Mouse (Mus musculus) stomach, postnatal 0 days (tissue): ENCODE measurements at regions not wholly inside any gene's neighbourhood (a gene's known extent, or its start where the extent isn't known, plus 50 kb on each side); places are given as distances from the start of the nearest gene placed in this dataset.

Source experiments
- ATAC-seq: fragments of 200-750 bp; cut with Nextera tagmentation; 2 replicates; pipeline ENCODE4 v1.8.0; 2017; ENCODE audit not compliant: low FRiP score, low TSS enrichment
- DNase-seq: peaks from one replicate; pipeline ENCODE4 v3.0.0-alpha.2; 2016; ENCODE audit warnings: low spot score
- H3K27ac ChIP-seq: fragments of 300-500 bp; sonication (generic); replicated peaks from 2 replicates; pipeline ENCODE4 v1.5.1; 2014; ENCODE audit warnings: mild to moderate bottlenecking, control low read depth
- H3K27me3 ChIP-seq: fragments of 300-500 bp; sonication (generic); 2 replicates; pipeline ENCODE4 v1.6.1; 2014; ENCODE audit warnings: low read length; ENCODE audit not compliant: control insufficient read depth, insufficient read depth
- H3K36me3 ChIP-seq: fragments of 300-500 bp; sonication (generic); 2 replicates; pipeline ENCODE4 v1.6.1; 2014; ENCODE audit warnings: low read length, mixed read lengths; ENCODE audit not compliant: control insufficient read depth, insufficient read depth
- H3K4me1 ChIP-seq: fragments of 300-500 bp; sonication (generic); replicated peaks from 2 replicates; pipeline ENCODE4 v1.6.1; 2014; ENCODE audit warnings: antibody characterized with exemption; ENCODE audit not compliant: control insufficient read depth, insufficient read depth
- H3K4me2 ChIP-seq: fragments of 300-500 bp; sonication (generic); replicated peaks from 2 replicates; pipeline ENCODE4 v1.6.1; 2014; ENCODE audit warnings: low read depth, mild to moderate bottlenecking, control low read depth, moderate library complexity
- H3K4me3 ChIP-seq: fragments of 300-500 bp; sonication (generic); 2 replicates; pipeline ENCODE4 v1.5.1; 2014; ENCODE audit warnings: low read depth, low read length, control low read depth
- H3K9ac ChIP-seq: fragments of 300-500 bp; sonication (generic); 2 replicates; pipeline ENCODE4 v1.6.1; 2014; ENCODE audit warnings: mild to moderate bottlenecking, low read length, control low read depth, mixed read lengths
- H3K9me3 ChIP-seq: fragments of 300-500 bp; sonication (generic); 2 replicates; pipeline ENCODE4 v1.6.1; 2016; ENCODE audit warnings: low read length; ENCODE audit not compliant: control insufficient read depth
- CTCF ChIP-seq: IDR thresholded peaks from 2 replicates; pipeline ENCODE4 v1.5.1; 2016; ENCODE audit warnings: antibody characterized with exemption, low read depth, mild to moderate bottlenecking, moderate library complexity
- EP300 ChIP-seq: optimal IDR thresholded peaks from 2 replicates; pipeline ENCODE3; 2016; ENCODE audit warnings: antibody characterized with exemption
- WGBS: fragments of 180-500 bp; shearing (Covaris S2); extraction: QIAGEN DNeasy Blood & Tissue Kit; methylation state at CpG from one replicate; pipeline ENCODE4 v1.1.7; 2014; 5-methylcytosine and 5-hydroxymethylcytosine counted together

GRCm38 (mm10) chr10:21746713-21747112 is 135.3 kb upstream of the Sgk1 start:
- Histone ChIP-seq H3K27me3 (no peaks in the 10 kb centered on the region), H3K36me3 (no peaks in the 10 kb centered on the region), H3K9me3 (no peaks in the 10 kb centered on the region), H3K4me3 (no peak overlapping the region), H3K4me1 (no peaks in the 10 kb centered on the region), H3K4me2 (no peak overlapping the region), H3K27ac (no peak overlapping the region), H3K9ac (no peak overlapping the region)
- TF ChIP-seq CTCF: no peak
- TF ChIP-seq EP300: no peak
- DNase-seq: no peak
- ATAC-seq: no peak
- 18% methylated on average over 9 of the region's 9 CpGs for WGBS

- Histone ChIP-seq H3K27me3 (no peaks in the 10 kb centered on the region), H3K4me3 (no peak overlapping the region), H3K9me3 (no peaks in the 10 kb centered on the region), H3K4me1 (no peaks in the 10 kb centered on the region), H3K4me2 (no peak overlapping the region), H3K9ac (no peak overlapping the region), H3K36me3 (no peaks in the 10 kb centered on the region), H3K27ac (no peak overlapping the region)
- ATAC-seq (no peak), DNase-seq (no peak)
- 72% methylated on average over 6 of the region's 6 CpGs for WGBS
- no peak for TF ChIP-seq CTCF
- TF ChIP-seq EP300: no peak
Observed at GRCm38 (mm10) chr10:21751326-21751725, 130.7 kb upstream of the Sgk1 start.

DNA sequence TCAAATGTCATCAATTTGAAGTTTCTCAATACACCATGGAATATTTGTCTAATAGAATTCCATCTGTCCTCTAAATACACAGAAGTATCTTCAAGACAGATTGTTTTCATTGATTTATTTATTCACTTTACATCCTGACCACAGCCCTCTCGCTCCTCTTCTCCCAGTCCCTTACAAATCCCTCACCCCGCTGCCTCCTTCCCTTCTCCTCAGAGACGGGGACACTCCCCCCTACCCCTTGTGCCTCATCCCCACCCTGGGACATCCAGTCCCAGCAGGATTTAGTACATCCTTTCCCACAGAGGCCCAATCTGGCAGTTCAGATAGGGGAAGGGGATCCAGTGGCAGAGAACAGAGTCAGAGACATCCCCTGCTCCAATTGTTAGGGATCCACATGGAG is 129.6 kb upstream of the Sgk1 start:
- TF ChIP-seq EP300 (no peak), CTCF (no peak)
- Histone ChIP-seq H3K9ac (no peak overlapping the region), H3K36me3 (no peaks in the 10 kb centered on the region), H3K4me3 (no peak overlapping the region), H3K27ac (no peak overlapping the region), H3K4me2 (no peak overlapping the region), H3K4me1 (no peaks in the 10 kb centered on the region), H3K27me3 (no peaks in the 10 kb centered on the region), H3K9me3 (no peaks in the 10 kb centered on the region)
- no peak for DNase-seq
- WGBS: 44% methylated on average over 3 of the region's 3 CpGs
- ATAC-seq: no peak

- TF ChIP-seq CTCF (no peak), EP300 (no peak)
- no peak overlapping the region for H3K4me2 ChIP-seq
- H3K4me1 ChIP-seq: no peaks in the 10 kb centered on the region
- no peak overlapping the region for H3K9ac ChIP-seq
- no peaks in the 10 kb centered on the region for H3K36me3 ChIP-seq
- no peak for DNase-seq
- 76% methylated on average over 12 of the region's 12 CpGs for WGBS
- H3K4me3 ChIP-seq: no peak overlapping the region
- H3K27ac ChIP-seq: no peak overlapping the region
- ATAC-seq: no peak
- H3K27me3 ChIP-seq: no peaks in the 10 kb centered on the region
- no peaks in the 10 kb centered on the region for H3K9me3 ChIP-seq
Observed at GRCm38 (mm10) chr10:21754763-21755548, 127.0 kb upstream of the Sgk1 start.

DNA sequence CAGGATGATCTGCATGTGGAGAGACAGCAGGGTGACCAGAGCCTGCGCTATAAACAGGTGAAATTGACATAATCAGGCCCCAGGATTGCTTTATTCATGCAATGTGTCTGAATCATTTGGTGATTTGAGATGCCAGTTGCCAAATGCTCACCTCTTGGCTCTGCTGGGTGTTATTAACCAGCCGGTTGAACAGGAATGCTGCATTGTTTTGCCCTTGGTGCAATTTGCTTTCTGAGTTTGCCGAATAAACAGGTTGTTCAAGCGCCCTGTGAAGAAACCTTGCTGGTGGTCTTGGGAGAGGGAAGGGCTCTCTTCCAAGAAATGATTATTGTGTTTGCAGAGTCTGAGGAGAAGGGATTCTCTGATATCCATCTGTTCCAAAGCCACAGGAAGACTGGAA is 126.3 kb upstream of the Sgk1 start:
- Histone ChIP-seq H3K36me3 (no peaks in the 10 kb centered on the region), H3K27ac (no peak overlapping the region), H3K9me3 (no peaks in the 10 kb centered on the region), H3K4me2 (no peak overlapping the region), H3K4me1 (no peaks in the 10 kb centered on the region), H3K9ac (no peak overlapping the region), H3K27me3 (no peaks in the 10 kb centered on the region), H3K4me3 (no peak overlapping the region)
- ATAC-seq (no peak), DNase-seq (no peak)
- no peak for TF ChIP-seq EP300
- no peak for TF ChIP-seq CTCF
- 76% methylated on average over 4 of the region's 4 CpGs for WGBS

GRCm38 (mm10) chr10:21756811-21757210 is 125.2 kb upstream of the Sgk1 start:
- Histone ChIP-seq H3K4me1 (no peaks in the 10 kb centered on the region), H3K9ac (no peak overlapping the region), H3K9me3 (no peaks in the 10 kb centered on the region), H3K36me3 (no peaks in the 10 kb centered on the region), H3K27ac (no peak overlapping the region), H3K4me2 (no peak overlapping the region), H3K4me3 (no peak overlapping the region), H3K27me3 (no peaks in the 10 kb centered on the region)
- WGBS: 94% methylated on average over 7 of the region's 7 CpGs
- TF ChIP-seq CTCF (no peak), EP300 (no peak)
- DNase-seq (no peak), ATAC-seq (no peak)
